Mouse (Mus musculus) adrenal gland, adult 2 months (tissue): ENCODE data around the gene Nrxn3. TPM values are rescaled to one million over a fixed set of nuclear protein-coding genes. Genes with fewer than 3 reads are reported as not detected.

ENCODE experiments used
- DNase-seq: peaks from one replicate; pipeline ENCODE4 v3.0.0; 2021
- polyA plus RNA-seq: library from polyadenylated mRNA; depleted of rRNA; stranded (reverse); fragments of >200 nt; gene quantifications from 2 replicates; pipeline ENCODE4 v1.2.3, GENCODE M21; 2012
- total RNA-seq, 2 experiments: library from RNA; stranded (reverse); gene quantifications; 2 replicates each; pipeline ENCODE4 v1.2.3; 2021

Nrxn3 gene
- total and polyA plus RNA-seq, 3 experiments = 0.10 to 0.49 (median 0.18) TPM

GRCm38 (mm10) chr12:89049279-89049678, 326.6 kb downstream of the Nrxn3 start:
- DNase-seq = peak; percentile 47

GRCm38 (mm10) chr12:89049686-89050085, 327.0 kb downstream of the Nrxn3 start:
- no peak for DNase-seq

DNA sequence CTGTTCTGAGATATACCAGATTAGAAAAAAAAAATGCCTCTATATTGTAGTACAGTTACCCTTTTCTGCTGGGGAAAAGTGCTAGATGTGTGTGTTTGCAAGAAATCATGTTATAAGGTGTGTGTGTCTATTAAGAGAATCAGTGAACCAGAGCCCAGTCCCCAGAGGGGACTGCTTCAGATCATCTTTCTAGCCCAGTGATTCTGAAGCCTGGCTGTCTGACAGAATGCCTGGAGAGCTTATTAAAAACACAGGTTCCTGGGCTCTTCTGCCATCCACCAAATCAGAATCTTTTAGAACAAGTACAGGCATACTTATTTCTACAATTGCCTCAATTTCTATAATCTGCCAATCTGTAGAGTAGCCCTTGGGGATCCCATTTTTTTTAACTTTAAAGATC, 349.8 kb downstream of the Nrxn3 start:
- no peak for DNase-seq

DNA sequence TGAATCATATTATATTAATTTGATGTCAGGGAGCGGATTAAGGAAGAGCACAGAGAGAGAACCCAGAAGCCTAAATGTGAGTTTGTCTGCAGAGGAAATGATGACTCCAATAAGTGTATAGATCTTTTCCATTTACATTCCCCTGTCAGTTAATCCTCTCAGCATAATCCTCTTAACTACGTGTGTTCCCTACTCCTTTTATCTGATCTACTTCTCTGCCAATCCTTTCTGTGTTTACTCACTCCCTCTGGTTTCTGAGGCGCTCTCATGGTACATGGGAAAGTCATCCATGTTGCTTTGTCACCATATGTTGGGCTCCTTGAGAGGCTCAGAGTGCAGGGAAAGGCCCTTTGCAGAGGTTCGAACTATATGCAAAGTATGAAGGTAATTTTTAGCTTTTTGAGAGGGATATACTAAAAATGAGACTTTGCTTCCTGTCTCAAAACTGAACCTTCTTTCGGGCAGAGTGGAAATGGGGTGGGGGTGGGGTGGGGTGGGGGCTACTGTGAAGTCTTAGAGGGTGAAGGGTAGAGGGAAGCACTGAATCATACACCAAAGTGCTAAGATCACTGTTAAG, 350.6 kb downstream of the Nrxn3 start:
- no peak for DNase-seq

GRCm38 (mm10) chr12:89074551-89075295, 352.0 kb downstream of the Nrxn3 start:
- no peak for DNase-seq

GRCm38 (mm10) chr12:89093806-89094479, 371.3 kb downstream of the Nrxn3 start:
- no peak for DNase-seq

DNA sequence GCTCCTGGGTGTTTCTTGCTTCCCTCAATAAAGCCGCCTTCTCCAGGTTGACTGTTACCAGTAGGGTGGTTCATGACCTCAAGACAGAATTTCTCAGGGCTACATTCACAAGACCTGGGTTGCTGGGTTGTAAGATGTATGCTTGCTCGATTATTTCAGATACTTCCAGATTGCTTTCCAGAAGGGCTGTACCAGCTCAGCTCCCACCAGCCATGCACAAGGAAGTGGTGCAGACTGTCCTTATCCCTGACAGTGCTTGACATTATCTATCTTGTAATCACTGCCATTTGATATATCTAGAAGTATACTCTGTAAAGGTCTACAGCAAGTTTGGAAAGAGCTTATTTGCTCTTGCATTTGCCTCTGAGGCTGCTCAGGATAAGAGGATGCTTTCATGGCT, 374.9 kb downstream of the Nrxn3 start:
- no peak for DNase-seq

DNA sequence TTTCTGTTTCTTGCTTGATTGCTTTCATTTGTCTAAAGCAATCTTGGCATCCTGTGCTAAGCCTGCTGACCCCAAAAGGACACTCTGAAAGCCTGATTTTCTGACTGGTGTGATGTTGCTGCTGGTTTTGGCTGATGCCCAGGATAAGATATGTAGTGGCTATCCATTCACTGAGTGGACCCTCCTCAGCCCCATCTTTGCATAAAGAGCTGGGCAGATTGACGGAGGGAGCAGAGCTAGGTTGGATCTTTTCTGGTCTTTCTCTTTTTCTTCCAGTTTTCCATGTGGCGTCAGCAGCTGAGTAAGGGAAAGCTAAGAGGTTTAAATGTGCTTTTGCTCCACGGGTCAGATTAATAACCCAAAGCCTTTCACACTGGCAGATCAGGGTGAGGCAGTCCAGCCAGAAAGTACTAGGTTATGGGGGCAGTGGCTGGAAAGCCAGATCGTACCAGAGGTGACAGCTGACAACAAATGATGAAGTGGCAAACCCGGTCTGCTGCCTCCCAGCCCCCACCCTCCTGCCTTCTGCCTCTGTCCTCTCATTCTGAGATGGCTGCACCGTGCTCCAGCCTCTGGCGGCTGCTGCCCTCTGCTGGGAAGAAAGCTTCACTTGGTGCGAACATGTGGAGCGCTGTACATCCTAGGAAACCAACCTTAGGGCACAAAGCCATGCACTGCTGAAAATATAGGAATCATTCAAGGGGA, 383.5 kb downstream of the Nrxn3 start:
- DNase-seq = peak; percentile 68

GRCm38 (mm10) chr12:89106881-89107584, 384.4 kb downstream of the Nrxn3 start:
- peak; percentile 6 for DNase-seq

GRCm38 (mm10) chr12:89109779-89110335, 387.2 kb downstream of the Nrxn3 start:
- DNase-seq = no peak

DNA sequence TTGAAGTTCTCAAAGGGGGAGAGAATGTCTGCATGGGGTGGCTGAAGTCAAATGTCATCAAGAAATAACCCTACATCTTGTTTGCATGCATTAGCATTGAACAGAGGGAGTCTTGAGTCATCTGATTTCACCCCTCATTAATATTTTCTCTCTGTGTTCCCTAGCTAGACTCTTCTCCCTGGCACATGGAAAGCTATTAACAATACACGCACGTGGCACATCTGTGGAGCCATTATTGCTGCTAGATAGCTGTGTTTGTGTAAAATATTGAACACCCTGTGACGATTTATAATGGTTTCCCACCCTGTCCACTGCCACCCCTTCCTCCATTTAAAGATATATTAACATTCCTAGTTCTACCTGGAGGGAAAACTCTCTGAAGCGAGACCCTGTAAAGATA, 405.9 kb downstream of the Nrxn3 start:
- no peak for DNase-seq

- DNase-seq = no peak
Measured at GRCm38 (mm10) chr12:89129139-89129907, 406.6 kb downstream of the Nrxn3 start.

DNA sequence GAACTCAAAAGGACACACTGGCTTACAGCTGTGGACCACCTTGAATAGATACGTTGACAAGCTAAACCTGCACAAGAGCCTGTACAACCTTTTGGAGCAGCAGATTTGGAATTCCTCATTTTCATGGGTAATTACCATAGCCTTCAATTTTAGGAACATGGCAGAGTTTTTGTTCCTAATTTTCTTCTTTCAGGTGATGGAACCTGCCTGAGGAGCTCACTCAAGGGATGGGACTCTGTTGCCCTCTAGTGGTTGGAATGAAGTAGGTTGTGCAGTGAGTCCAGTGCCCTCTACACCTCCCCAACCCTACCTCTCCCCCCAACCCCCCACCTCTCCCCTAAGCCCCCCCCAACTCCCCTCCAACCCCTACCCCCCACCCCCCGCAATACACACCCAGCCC, 411.7 kb downstream of the Nrxn3 start:
- peak; percentile 3 for DNase-seq

- no peak for DNase-seq
Measured at GRCm38 (mm10) chr12:89134774-89135307, 412.2 kb downstream of the Nrxn3 start.

- no peak for DNase-seq
Measured at GRCm38 (mm10) chr12:89148974-89149411, 426.3 kb downstream of the Nrxn3 start.

GRCm38 (mm10) chr12:89149455-89149854, 426.8 kb downstream of the Nrxn3 start:
- DNase-seq = no peak

DNA sequence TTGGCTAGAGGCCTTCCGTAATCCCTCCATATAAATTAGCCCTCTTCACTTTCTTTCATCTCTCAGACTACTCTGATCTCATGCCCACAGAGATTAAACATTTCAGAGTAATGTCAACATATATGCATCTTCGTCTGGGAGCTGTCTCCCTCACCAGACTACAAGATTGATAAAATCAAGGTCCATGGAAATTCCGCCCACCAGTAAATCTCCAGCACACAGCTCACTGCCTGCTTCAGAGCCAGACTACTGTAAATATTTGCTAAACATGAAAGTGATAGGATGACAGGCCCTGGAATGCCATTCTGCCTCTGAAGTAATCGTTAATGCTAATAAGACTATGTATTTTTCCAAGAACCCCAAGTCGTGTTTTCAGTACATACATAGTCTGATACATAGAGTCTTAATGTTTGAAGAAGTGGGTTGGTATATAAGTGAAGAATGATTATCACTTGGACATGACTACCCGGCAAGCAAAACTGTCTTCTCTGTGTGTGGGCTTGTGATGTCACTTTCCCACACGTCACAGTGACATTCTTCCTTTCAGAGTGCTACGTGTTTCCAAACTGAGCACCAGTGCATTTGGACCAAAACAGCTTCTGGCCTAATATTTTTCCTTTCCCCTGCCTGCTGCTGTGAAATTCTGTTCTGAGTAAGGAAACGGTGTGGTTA, 433.5 kb downstream of the Nrxn3 start:
- no peak for DNase-seq

DNA sequence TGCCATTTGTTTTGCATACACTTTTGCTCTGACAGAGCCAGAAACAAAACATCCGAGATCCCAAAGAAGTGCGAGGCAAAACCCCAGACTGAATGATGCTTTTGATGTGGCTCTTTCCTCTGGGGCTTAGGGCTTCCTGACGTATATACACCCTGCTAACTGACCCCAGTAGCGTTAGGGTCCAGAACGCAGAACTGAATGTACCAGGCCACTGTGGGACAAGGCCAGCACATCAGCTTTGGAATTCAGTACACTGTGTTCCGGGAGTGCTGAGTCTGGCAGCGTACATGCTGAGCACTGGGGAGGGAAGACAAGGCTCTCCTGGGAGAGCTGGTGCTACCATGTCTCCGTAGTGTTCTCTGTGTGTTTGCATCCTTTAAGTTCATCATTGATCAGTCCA, 436.7 kb downstream of the Nrxn3 start:
- DNase-seq = no peak

DNA sequence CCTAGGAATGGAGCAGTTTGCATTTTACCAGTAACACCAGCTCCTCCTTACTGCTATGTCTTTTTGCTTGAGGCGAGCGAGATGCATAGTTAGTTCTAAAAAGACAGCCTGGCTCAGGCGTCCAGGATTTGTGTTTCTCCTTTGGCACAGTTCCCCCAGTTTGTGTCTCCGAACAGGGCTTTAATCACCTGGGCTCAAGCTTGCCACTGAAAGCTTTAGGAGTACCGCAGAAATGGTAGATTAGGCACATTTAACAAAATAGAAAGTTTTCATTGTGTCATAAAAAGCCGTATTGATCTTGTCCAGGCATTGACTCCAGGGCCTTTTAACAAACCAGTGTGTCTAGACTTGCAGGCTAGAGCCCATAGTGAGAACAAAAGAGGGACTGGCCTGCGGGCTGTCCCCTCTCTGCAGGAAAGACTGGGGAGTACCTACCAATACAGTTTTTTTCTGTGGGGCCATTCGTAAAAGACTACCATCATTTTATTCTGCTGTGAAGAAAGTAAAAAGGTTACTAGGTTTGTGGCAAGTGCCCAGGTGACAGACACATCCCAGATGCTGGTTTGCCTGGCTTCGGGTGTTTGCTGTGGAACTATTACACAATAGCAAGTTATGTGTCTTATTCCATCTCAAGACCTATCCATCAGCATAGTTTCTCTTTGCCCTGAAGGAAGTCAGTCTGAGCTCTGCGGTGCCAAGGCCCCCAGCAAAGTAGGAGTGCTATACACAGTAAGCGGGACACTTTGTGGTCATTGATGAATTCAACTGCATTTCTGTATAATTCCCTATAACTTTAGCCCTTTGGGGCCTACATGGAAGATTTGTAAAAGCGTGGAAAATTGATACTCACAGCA, 451.9 kb downstream of the Nrxn3 start:
- no peak for DNase-seq
